Mouse (Mus musculus): ENCODE data around the gene Bcl2a1b.
"Not testable (repeated sequence)": the region's sequence is repeated elsewhere in the genome, so short reads cannot be mapped to it uniquely, and the experiment has no call there.

Bcl2a1b gene

DNA sequence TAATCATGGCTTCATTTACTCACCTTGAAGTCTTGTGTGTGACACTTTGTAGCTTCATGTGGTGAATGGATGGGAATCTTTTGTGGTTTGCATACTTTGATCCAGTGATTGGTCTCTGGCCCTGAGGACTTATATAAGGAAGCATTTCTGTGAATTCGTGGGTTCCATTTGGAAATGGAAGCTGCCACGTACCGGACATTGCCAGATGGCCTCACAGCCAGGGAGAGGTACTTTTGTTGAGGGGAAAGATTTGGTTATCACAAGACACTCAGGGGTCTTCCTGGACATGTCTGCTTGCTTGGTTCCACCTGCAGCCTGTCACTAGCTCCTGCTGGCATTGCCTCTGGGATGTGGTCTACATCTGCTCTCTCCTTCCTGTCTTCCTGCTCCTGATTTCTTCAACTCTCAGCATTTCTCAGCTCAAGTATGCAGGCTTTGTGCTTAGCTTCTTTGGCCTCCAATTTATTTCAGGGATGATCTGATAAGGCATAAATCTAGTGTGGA lies 41.6 kb downstream of the Bcl2a1b start:
- not testable (repeated sequence) for DNase-seq (ENCODE audit: low spot score)

DNA sequence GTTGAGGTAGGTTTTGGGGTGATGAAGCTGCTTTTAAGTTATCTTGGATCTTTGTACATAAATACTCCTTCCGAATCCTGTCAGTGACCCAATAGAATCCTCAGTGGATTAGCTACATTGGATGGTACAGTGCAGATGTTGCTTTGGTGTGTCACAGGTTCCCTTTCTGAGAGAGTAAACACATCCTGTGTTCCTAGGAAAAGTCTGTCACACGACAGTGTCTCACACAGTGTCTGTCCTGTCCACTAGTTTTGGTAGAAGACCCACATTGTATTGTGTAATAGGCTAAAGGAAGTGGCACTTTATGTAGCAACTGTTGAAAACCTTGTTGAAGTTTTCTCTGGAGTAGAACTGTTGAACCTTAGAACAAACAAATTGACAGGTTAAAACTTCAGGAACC lies 54.4 kb downstream of the Bcl2a1b start:
- no peak for DNase-seq (ENCODE audit: low spot score)

- no peak for DNase-seq (ENCODE audit: low spot score)
These were observed 57.7 kb downstream of the Bcl2a1b start for GRCm38 (mm10) chr9:89256556-89257335.

Data from c-Kit-positive CD71-positive TER-119-positive erythroid progenitor cells, embryonic 14.5 days (primary cell).